Mouse (Mus musculus) small intestine, adult 2 months (tissue): ENCODE results near the gene Slc34a3. TPM values are rescaled to one million over a fixed set of nuclear protein-coding genes. Genes with fewer than 3 reads are reported as not detected.
A peak's percentile ranks its signal among the peaks of the same experiment; 100 is the strongest.

Experiments
- H3K27ac ChIP-seq: fragments of 200-500 bp; 2 replicates; pipeline ENCODE4 v1.5.1; 2012; ENCODE audit warnings: low read depth, low read length, control low read depth, inconsistent platforms; ENCODE audit not compliant: insufficient read depth
- H3K27me3 ChIP-seq: fragments of 200-500 bp; 2 replicates; pipeline ENCODE4 v1.6.1; 2012; ENCODE audit warnings: mild to moderate bottlenecking, moderate library complexity, low read length, inconsistent platforms; ENCODE audit not compliant: control insufficient read depth, insufficient read depth
- H3K36me3 ChIP-seq: fragments of 200-500 bp; 2 replicates; pipeline ENCODE4 v1.6.1; 2012; ENCODE audit warnings: mild to moderate bottlenecking, low read length, control low read depth, inconsistent platforms; ENCODE audit not compliant: control insufficient read depth, insufficient read depth
- H3K4me1 ChIP-seq: fragments of 200-500 bp; 2 replicates; pipeline ENCODE4 v1.6.1; 2012; ENCODE audit warnings: low read length, inconsistent platforms, mixed read lengths; ENCODE audit not compliant: control insufficient read depth, insufficient read depth, insufficient read length
- H3K4me3 ChIP-seq: fragments of 200-500 bp; 2 replicates; pipeline ENCODE4 v1.5.1; 2012; ENCODE audit warnings: low read depth, mild to moderate bottlenecking, control low read depth, inconsistent platforms, low read length, moderate library complexity
- CTCF ChIP-seq: fragments of 200-500 bp; IDR thresholded peaks from 2 replicates; pipeline ENCODE4 v1.5.1; 2012; ENCODE audit warnings: low read depth, mild to moderate bottlenecking, control low read depth, inconsistent platforms, low read length, moderate library complexity, mixed read lengths; ENCODE audit not compliant: insufficient replicate concordance, insufficient read length; ENCODE audit errors: extremely low read depth
- POLR2A ChIP-seq: fragments of 200-500 bp; IDR thresholded peaks from 2 replicates; pipeline ENCODE4 v1.6.1; 2012; ENCODE audit warnings: low read depth, mild to moderate bottlenecking, control low read depth, inconsistent platforms, low read length, moderate library complexity
- WGBS: fragments of 180-500 bp; shearing (Covaris S2); methylation state at CpG from one replicate; pipeline ENCODE4 v1.1.7; 2018; 5-methylcytosine and 5-hydroxymethylcytosine counted together
- polyA plus RNA-seq: library from polyadenylated mRNA; depleted of rRNA; stranded (reverse); fragments of >200 nt; gene quantifications from 2 replicates; pipeline ENCODE4 v1.2.3, GENCODE M21; 2012

Slc34a3 gene
- polyA plus RNA-seq, 1 experiment, result 5.6 TPM

- WGBS, result 70% methylated on average over 8 of the region's 8 CpGs
- peak overlapping the region; percentile 90 for H3K27ac ChIP-seq
- H3K4me3 ChIP-seq, result no peak overlapping the region
- TF ChIP-seq POLR2A, result no peak
- no peak for TF ChIP-seq CTCF
- H3K4me1 ChIP-seq, result peaks cover 8% of the 10 kb centered on the region
- H3K36me3 ChIP-seq, result peaks cover 14% of the 10 kb centered on the region
- H3K27me3 ChIP-seq, result no peaks in the 10 kb centered on the region
Observed at GRCm38 (mm10) chr2:25225811-25226379, 8.3 kb downstream of the Slc34a3 start.

- peaks cover 14% of the 10 kb centered on the region for H3K36me3 ChIP-seq
- peaks cover 8% of the 10 kb centered on the region for H3K4me1 ChIP-seq
- H3K27me3 ChIP-seq, result no peaks in the 10 kb centered on the region
- H3K4me3 ChIP-seq, result peak overlapping the region; percentile 83
- whole genome bisulfite sequencing, result under 1% methylated on average over 40 of the region's 41 CpGs
- peak overlapping the region; percentile 96 for H3K27ac ChIP-seq
- TF ChIP-seq CTCF (no peak), POLR2A (peak; percentile 53)
Observed at GRCm38 (mm10) chr2:25224766-25225752, 9.1 kb downstream of the Slc34a3 start.

GRCm38 (mm10) chr2:25224492-25224765 lies 9.7 kb downstream of the Slc34a3 start, which contains the start of gene Tubb4b:
Gene Tubb4b (minus strand): TSS chr2:25224702.
- Histone ChIP-seq H3K36me3 (peaks cover 14% of the 10 kb centered on the region), H3K4me1 (peaks cover 8% of the 10 kb centered on the region), H3K27ac (peak within 1 kb of the TSS; percentile 99), H3K4me3 (peak within 1 kb of the TSS; percentile 83), H3K27me3 (no peaks in the 10 kb centered on the region)
- TF ChIP-seq POLR2A, result peak; percentile 99
- TF ChIP-seq CTCF, result no peak
- WGBS, result under 1% methylated on average over 17 of the region's 17 CpGs

- WGBS, result under 1% methylated on average over 53 of the region's 53 CpGs
- H3K4me3 ChIP-seq, result peak overlapping the region; percentile 81
- H3K27me3 ChIP-seq, result no peaks in the 10 kb centered on the region
- TF ChIP-seq CTCF, result no peak
- no peak for TF ChIP-seq POLR2A
- peaks cover 4% of the 10 kb centered on the region for H3K4me1 ChIP-seq
- peaks cover 14% of the 10 kb centered on the region for H3K36me3 ChIP-seq
- peak overlapping the region; percentile 99 for H3K27ac ChIP-seq
Observed at GRCm38 (mm10) chr2:25223681-25224491, 10.3 kb downstream of the Slc34a3 start.

- Histone ChIP-seq H3K4me1 (peaks cover 2% of the 10 kb centered on the region; the same call in 1 of the 2 replicates), H3K4me3 (no peak overlapping the region)
Observed at GRCm38 (mm10) chr2:25221331-25221772, 12.8 kb downstream of the Slc34a3 start.

GRCm38 (mm10) chr2:25218445-25218844 lies 15.7 kb downstream of the Slc34a3 start, which contains the start of gene Fam166a:
Gene Fam166a (plus strand): TSS chr2:25218745.
- H3K27ac ChIP-seq, result no peak within 1 kb of the TSS
- no peaks in the 10 kb centered on the region for H3K27me3 ChIP-seq
- H3K4me1 ChIP-seq, result peaks cover 2% of the 10 kb centered on the region; the same call in 1 of the 2 replicates
- TF ChIP-seq CTCF (no peak), POLR2A (no peak)
- H3K4me3 ChIP-seq, result no peak within 1 kb of the TSS
- peaks cover 13% of the 10 kb centered on the region for H3K36me3 ChIP-seq

More at GRCm38 (mm10) chr2:25221331-25221772, 12.8 kb downstream of the Slc34a3 start:
- H3K36me3 ChIP-seq, result peaks cover 14% of the 10 kb centered on the region
- no peak for TF ChIP-seq CTCF
- TF ChIP-seq POLR2A, result no peak
- WGBS, result 72% methylated on average over 5 of the region's 5 CpGs
- no peak overlapping the region for H3K27ac ChIP-seq
- H3K27me3 ChIP-seq, result no peaks in the 10 kb centered on the region
